Mouse (Mus musculus) embryonic facial prominence, embryonic 13.5 days (tissue): Measurements from ENCODE around the gene Trp73. TPM values are rescaled to one million over a fixed set of nuclear protein-coding genes. Genes with fewer than 3 reads are reported as not detected.

ENCODE experiments used
- ATAC-seq: fragments of 200-750 bp; cut with Nextera tagmentation; 2 replicates; pipeline ENCODE4 v1.8.0; 2017; ENCODE audit warnings: low read depth; ENCODE audit not compliant: insufficient number of reproducible peaks, insufficient read depth, low FRiP score, low TSS enrichment
- H3K27ac ChIP-seq: fragments of 300-500 bp; sonication (generic); 2 replicates; pipeline ENCODE4 v1.5.1; 2015; ENCODE audit warnings: moderate library complexity, mild to moderate bottlenecking, inconsistent platforms
- H3K27me3 ChIP-seq: fragments of 300-500 bp; sonication (generic); 2 replicates; pipeline ENCODE4 v1.6.1; 2015; ENCODE audit warnings: mild to moderate bottlenecking, inconsistent platforms
- H3K36me3 ChIP-seq: fragments of 300-500 bp; sonication (generic); 2 replicates; pipeline ENCODE4 v1.6.1; 2015; ENCODE audit warnings: mild to moderate bottlenecking, inconsistent platforms
- H3K4me1 ChIP-seq: fragments of 300-500 bp; sonication (generic); 2 replicates; pipeline ENCODE4 v1.6.1; 2015; ENCODE audit warnings: inconsistent platforms
- H3K4me2 ChIP-seq: fragments of 300-500 bp; sonication (generic); 2 replicates; pipeline ENCODE4 v1.6.1; 2015; ENCODE audit warnings: moderate library complexity, mild to moderate bottlenecking, inconsistent platforms
- H3K4me3 ChIP-seq: fragments of 300-500 bp; sonication (generic); 2 replicates; pipeline ENCODE4 v1.5.1; 2015; ENCODE audit warnings: mild to moderate bottlenecking, inconsistent platforms
- H3K9ac ChIP-seq: fragments of 300-500 bp; sonication (generic); 2 replicates; pipeline ENCODE4 v1.6.1; 2015; ENCODE audit warnings: mild to moderate bottlenecking, inconsistent platforms
- H3K9me3 ChIP-seq: fragments of 300-500 bp; sonication (generic); 2 replicates; pipeline ENCODE4 v1.6.1; 2016; ENCODE audit warnings: inconsistent platforms
- WGBS: fragments of 180-500 bp; shearing (Covaris S2); methylation state at CpG from one replicate; pipeline ENCODE4 v1.1.7; 2015; ENCODE audit warnings: mixed read lengths; 5-methylcytosine and 5-hydroxymethylcytosine counted together
- polyA plus RNA-seq: library from polyadenylated mRNA; unstranded; fragments of >200 nt; fragmentation: Nextera tagmentation; extraction: Ambion mirVana; gene quantifications from 2 replicates; pipeline ENCODE4 v1.2.1, GENCODE M21; 2015

The Trp73 gene
- polyA plus RNA-seq, 1 experiment from 2014 or later = 5.7 TPM

DNA sequence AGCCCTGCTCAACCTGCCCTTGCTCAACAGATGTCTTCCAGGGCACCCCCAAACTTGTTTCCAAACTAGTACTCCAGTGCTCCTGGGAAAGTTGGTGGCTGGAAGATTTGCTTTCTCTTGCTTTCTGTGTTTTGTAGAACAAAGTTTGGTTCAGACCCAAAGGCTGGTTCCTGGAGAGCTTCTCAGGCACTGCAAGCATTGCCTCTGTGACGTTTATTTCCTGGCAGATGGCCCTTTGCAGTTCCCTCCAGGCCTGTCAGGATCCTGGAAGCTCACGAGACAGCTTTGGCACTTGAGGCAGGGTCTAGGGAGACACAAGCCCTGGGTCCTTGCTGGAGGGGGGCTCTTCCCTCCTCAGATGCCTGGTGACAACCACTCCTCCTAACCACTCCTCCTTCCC, 83.3 kb downstream of the Trp73 start:
- Histone ChIP-seq H3K9me3 (no peaks in the 10 kb centered on the region), H3K36me3 (no peaks in the 10 kb centered on the region), H3K27ac (peak overlapping the region; percentile 80), H3K9ac (peak overlapping the region; percentile 21; the same call in 1 of the 2 replicates), H3K4me3 (no peak overlapping the region), H3K4me2 (no peak overlapping the region), H3K27me3 (no peaks in the 10 kb centered on the region), H3K4me1 (peaks cover 24% of the 10 kb centered on the region)
- 24% methylated on average over 2 of the region's 2 CpGs for WGBS
- ATAC-seq = no peak

DNA sequence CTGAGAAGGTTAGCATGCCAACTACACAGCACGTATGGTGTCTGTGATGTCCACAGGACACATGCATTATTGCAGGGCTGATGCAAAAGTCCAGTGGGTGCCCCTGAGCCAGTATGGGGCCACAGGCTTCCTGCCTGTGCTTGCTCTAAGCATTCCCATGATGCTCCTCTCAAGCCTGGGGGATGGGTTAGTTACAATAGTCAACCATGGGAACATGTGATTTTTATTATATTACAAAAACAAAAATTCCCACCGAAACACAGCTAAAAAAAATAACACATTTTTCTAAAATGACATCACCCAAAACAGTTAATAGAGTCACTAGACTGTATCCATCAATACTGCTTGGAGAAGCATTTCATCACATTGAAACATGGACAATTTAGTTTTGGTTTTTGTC, 84.0 kb downstream of the Trp73 start:
- no peak overlapping the region for H3K4me3 ChIP-seq
- H3K9ac ChIP-seq = no peak overlapping the region
- no peak overlapping the region for H3K4me2 ChIP-seq
- H3K27ac ChIP-seq = peak overlapping the region; percentile 66
- H3K9me3 ChIP-seq = no peaks in the 10 kb centered on the region
- WGBS = 40% methylated on average over 2 of the region's 2 CpGs
- ATAC-seq = no peak
- H3K36me3 ChIP-seq = no peaks in the 10 kb centered on the region
- H3K4me1 ChIP-seq = peaks cover 24% of the 10 kb centered on the region
- no peaks in the 10 kb centered on the region for H3K27me3 ChIP-seq

- Histone ChIP-seq H3K36me3 (no peaks in the 10 kb centered on the region), H3K4me1 (peaks cover 24% of the 10 kb centered on the region), H3K4me3 (no peak overlapping the region), H3K27ac (peak overlapping the region; percentile 66), H3K9me3 (no peaks in the 10 kb centered on the region), H3K4me2 (no peak overlapping the region), H3K9ac (0 out of 2 replicates have a peak overlapping the region, but pooled peaks have one; percentile 33), H3K27me3 (no peaks in the 10 kb centered on the region)
- 81% methylated on average over 7 of the region's 7 CpGs for WGBS
- no peak for ATAC-seq
Measured at GRCm38 (mm10) chr4:154055482-154055881, 84.5 kb downstream of the Trp73 start.

DNA sequence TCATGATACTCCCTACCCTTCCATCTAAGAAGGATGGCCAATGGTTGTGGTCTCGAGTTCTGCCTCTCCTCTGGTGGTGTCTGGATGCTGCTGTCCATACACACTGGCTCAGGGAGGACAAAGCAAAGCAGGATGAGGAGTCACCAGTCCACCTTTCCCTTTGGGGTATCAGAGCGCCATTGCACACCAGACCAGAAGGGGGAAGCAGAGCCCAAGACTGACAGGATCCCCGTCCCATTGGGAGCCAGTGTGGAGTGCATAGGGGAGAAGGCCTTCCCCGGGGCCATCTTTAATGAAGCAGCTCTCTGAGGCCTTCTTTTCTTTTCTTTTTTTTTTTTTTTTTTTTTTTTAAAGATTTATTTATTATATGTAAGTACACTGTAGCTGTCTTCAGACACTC, 86.9 kb downstream of the Trp73 start:
- Histone ChIP-seq H3K4me2 (no peak overlapping the region), H3K9me3 (no peaks in the 10 kb centered on the region), H3K4me1 (peaks cover 23% of the 10 kb centered on the region), H3K27ac (no peak overlapping the region), H3K36me3 (no peaks in the 10 kb centered on the region), H3K4me3 (no peak overlapping the region), H3K9ac (no peak overlapping the region), H3K27me3 (no peaks in the 10 kb centered on the region)
- 69% methylated on average over 4 of the region's 4 CpGs for WGBS
- no peak for ATAC-seq

- ATAC-seq = no peak
- H3K9me3 ChIP-seq = no peaks in the 10 kb centered on the region
- no peak overlapping the region for H3K4me2 ChIP-seq
Measured at GRCm38 (mm10) chr4:154051401-154051800, 88.6 kb downstream of the Trp73 start.

DNA sequence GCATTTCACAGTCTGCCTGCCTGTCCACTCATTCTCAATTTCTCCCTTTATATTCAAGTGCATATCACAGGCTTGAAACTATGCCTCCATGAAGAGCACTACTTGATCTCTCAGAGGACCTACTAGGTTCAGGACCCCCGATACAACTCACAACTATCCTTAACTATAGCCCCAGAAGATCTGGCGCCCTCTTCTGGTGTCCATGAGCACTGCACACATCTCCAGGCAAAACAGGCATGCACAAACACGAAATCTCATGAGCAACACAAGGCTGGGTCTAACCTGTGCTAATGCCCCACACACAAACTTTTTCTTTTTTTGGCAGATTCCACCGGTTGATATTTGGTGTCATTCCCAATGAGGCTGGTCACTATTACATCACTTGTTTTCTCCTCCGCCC, 94.2 kb downstream of the Trp73 start:
- no peaks in the 10 kb centered on the region for H3K4me1 ChIP-seq
- no peak overlapping the region for H3K9ac ChIP-seq
- 66% methylated on average over 5 of the region's 5 CpGs for WGBS
- no peak overlapping the region for H3K4me3 ChIP-seq
- H3K4me2 ChIP-seq = no peak overlapping the region
- no peak for ATAC-seq
- no peaks in the 10 kb centered on the region for H3K36me3 ChIP-seq
- no peaks in the 10 kb centered on the region for H3K27me3 ChIP-seq
- no peaks in the 10 kb centered on the region for H3K9me3 ChIP-seq
- no peak overlapping the region for H3K27ac ChIP-seq

More at GRCm38 (mm10) chr4:154051401-154051800, 88.6 kb downstream of the Trp73 start:
- Histone ChIP-seq H3K27ac (no peak overlapping the region), H3K27me3 (no peaks in the 10 kb centered on the region), H3K9ac (no peak overlapping the region), H3K36me3 (no peaks in the 10 kb centered on the region), H3K4me1 (peaks cover 8% of the 10 kb centered on the region), H3K4me3 (no peak overlapping the region)
- WGBS = 85% methylated on average over 3 of the region's 3 CpGs

DNA sequence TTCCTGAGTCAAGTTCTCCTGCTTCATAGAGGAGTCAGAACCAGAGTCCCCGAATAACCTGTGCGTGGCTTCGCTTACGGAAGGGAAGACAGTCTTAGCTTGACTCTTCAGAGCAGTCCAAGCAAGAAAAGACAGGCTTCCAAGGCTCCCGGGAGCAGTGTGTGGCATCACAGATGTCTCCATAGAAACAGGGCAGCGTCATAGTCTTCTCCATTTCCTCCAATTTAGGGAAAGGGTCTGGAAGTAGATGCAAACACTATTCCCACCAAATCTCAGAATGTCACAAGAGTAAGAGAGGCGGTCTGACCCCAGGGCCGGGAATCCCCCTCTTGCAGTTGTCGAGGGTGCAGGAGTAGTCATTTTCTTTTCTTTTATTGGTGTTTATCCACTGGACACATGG, 97.4 kb downstream of the Trp73 start, which contains the start of gene Ccdc27:
Gene Ccdc27, minus strand, starts transcription at position 101 of the 400 bp plus-strand sequence.
- ATAC-seq = no peak
- 75% methylated on average over 9 of the region's 9 CpGs for WGBS
- no peak within 1 kb of the TSS for H3K9ac ChIP-seq
- no peak within 1 kb of the TSS for H3K4me3 ChIP-seq
- H3K27ac ChIP-seq = no peak within 1 kb of the TSS
- H3K4me2 ChIP-seq = no peak within 1 kb of the TSS
- H3K4me1 ChIP-seq = no peaks in the 10 kb centered on the region
- H3K9me3 ChIP-seq = no peaks in the 10 kb centered on the region
- no peaks in the 10 kb centered on the region for H3K27me3 ChIP-seq
- no peaks in the 10 kb centered on the region for H3K36me3 ChIP-seq

GRCm38 (mm10) chr4:154037123-154037522, 102.9 kb downstream of the Trp73 start:
- Histone ChIP-seq H3K4me3 (no peak overlapping the region), H3K9ac (no peak overlapping the region), H3K9me3 (no peaks in the 10 kb centered on the region), H3K4me1 (no peaks in the 10 kb centered on the region), H3K36me3 (no peaks in the 10 kb centered on the region), H3K27ac (no peak overlapping the region), H3K27me3 (0 out of 2 replicates have a peak, but pooled peaks cover 3% of the 10 kb centered on the region), H3K4me2 (no peak overlapping the region)
- WGBS = 29% methylated on average over 3 of the region's 3 CpGs
- ATAC-seq = no peak

GRCm38 (mm10) chr4:154028646-154029045, 111.4 kb downstream of the Trp73 start:
- H3K27me3 ChIP-seq = peaks cover 41% of the 10 kb centered on the region

DNA sequence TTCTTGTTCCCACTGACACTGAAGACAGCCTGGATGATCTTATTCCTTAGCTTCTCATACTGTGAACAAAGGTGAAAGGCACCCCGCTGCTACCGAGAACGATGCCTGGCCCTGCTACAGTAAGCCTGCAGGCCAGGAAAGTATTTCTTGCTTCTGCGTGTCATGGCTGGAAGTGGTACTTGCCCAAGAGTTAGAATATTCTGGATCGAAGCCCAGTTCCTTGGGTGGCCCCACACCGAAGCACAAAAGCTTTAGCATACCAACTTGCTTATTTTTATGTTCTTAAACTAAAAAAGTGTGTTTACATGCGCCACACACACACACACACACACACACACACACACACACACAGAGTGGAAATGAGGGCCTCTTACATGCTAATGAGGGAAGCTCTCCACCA, 111.9 kb downstream of the Trp73 start:
- Histone ChIP-seq H3K4me2 (no peak overlapping the region), H3K36me3 (no peaks in the 10 kb centered on the region), H3K4me1 (peaks cover 25% of the 10 kb centered on the region), H3K9ac (no peak overlapping the region), H3K27ac (0 out of 2 replicates have a peak overlapping the region, but pooled peaks have one; percentile 22), H3K4me3 (no peak overlapping the region), H3K9me3 (no peaks in the 10 kb centered on the region), H3K27me3 (peaks cover 41% of the 10 kb centered on the region)
- WGBS = 64% methylated on average over 7 of the region's 7 CpGs
- no peak for ATAC-seq

More at GRCm38 (mm10) chr4:154028646-154029045, 111.4 kb downstream of the Trp73 start:
- ATAC-seq = no peak
- no peaks in the 10 kb centered on the region for H3K36me3 ChIP-seq
- H3K4me1 ChIP-seq = peaks cover 25% of the 10 kb centered on the region
- H3K9me3 ChIP-seq = no peaks in the 10 kb centered on the region
- no peak overlapping the region for H3K4me3 ChIP-seq
- H3K9ac ChIP-seq = no peak overlapping the region
- H3K4me2 ChIP-seq = no peak overlapping the region
- no peak overlapping the region for H3K27ac ChIP-seq

DNA sequence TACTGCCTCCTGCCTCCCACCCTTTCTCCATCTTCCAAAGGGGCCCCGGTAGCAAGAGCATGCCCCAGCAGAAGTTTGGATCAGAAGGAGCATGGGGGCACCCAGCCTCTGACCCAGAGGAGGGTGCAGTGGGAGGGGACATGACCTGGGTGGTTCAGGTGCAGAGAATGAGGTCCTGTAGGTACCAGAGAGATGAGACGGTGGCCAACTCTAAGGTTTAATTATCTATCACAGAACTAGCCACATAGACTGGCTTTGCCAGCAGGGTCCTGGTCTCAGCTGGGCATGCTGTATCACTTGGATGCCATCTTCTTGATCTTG, 113.6 kb downstream of the Trp73 start:
- peaks cover 11% of the 10 kb centered on the region for H3K36me3 ChIP-seq
- H3K9me3 ChIP-seq = no peaks in the 10 kb centered on the region
- peak overlapping the region; percentile 72 for H3K4me2 ChIP-seq
- peaks cover 25% of the 10 kb centered on the region for H3K4me1 ChIP-seq
- 20% methylated on average over 2 of the region's 2 CpGs for WGBS
- H3K27me3 ChIP-seq = peaks cover 41% of the 10 kb centered on the region
- no peak for ATAC-seq
- H3K9ac ChIP-seq = peak overlapping the region; percentile 66
- H3K27ac ChIP-seq = no peak overlapping the region
- H3K4me3 ChIP-seq = peak overlapping the region; percentile 43

DNA sequence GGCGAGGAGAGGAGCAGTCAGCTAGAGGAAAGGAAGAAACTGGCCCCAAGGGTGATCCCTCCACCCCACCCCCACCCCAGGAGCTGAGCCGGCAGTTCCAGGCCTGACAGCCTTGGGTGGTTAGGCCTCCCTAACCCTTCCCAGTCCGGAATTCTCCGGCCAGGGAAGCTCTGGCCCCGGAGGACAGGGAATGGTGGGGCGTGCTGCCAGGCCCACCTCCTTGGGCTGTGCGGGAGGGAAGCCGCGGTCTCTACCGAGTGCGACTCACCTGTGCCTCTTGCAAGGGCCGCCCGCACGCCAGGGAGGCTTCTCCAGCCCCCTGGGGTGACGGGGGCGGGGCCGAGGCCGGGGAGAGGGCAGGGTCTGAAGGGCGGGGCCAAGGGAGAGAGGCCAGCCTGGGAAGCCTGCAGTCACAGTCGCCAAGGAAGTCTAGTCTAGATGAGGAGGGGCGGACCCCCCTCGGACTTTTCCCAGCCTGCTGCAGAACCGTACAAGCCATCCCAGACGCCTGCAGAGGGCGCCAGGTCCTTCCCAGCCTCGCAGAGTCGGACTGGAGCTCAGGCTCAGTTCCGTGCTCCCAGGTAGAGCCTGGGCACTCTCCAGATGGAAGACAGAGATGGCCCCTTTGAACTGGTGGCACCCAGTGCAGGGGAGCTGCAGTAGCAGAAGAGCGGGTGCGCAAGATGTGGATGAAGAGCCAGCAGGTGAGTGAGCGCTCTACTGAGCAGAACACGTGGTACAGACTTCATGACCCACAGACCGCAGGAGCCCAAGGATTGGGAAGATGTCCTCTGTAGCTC, 114.2 kb downstream of the Trp73 start, which contains the start of gene Smim1:
Gene Smim1, minus strand, starts transcription at position 590 of the 800 bp plus-strand sequence.
- Histone ChIP-seq H3K36me3 (peaks cover 17% of the 10 kb centered on the region), H3K27me3 (peaks cover 41% of the 10 kb centered on the region), H3K27ac (no peak within 1 kb of the TSS), H3K4me1 (peaks cover 25% of the 10 kb centered on the region), H3K4me2 (peak within 1 kb of the TSS; percentile 72), H3K4me3 (peak within 1 kb of the TSS; percentile 43), H3K9ac (peak within 1 kb of the TSS; percentile 66), H3K9me3 (no peaks in the 10 kb centered on the region)
- 0 out of 2 replicates have a peak, but pooled peaks have one; percentile 6 for ATAC-seq
- WGBS = 3% methylated on average over 33 of the region's 33 CpGs
